Mouse (Mus musculus) kidney, adult 2 months (tissue): ENCODE results near the gene Zfp740.

ENCODE experiments used
- CTCF ChIP-seq: fragments of 200-500 bp; conservative IDR thresholded peaks from 2 replicates; pipeline ENCODE4 v1.5.1; 2011; ENCODE audit warnings: low read depth, mild to moderate bottlenecking, control low read depth, low read length, moderate library complexity, mixed read lengths; ENCODE audit not compliant: insufficient read depth, insufficient read length
- POLR2A ChIP-seq: fragments of 200-500 bp; IDR thresholded peaks from one replicate; pipeline ENCODE4 v1.6.1; 2011; ENCODE audit warnings: low read depth, low read length, control low read depth

DNA sequence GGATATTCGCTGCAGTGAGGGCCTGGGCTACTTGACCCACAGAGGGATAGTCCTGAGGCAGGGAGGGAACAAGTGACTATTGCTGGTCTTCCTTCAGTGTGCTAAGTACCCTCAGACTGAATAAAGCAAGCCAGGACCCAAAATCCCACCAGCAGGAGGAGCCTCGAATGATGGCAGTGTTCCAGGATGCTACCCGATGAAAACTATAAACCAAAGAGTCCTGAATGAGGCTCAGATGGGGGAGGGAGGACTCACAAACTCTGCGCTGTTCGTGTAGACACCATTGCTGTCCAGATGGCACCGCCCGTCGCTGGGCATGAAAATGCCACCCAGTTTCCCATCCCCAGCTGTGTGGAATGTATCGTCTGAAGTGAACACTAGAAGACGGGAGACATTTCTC, 19.3 kb downstream of the Zfp740 start:
- TF ChIP-seq CTCF: no peak
- no peak for TF ChIP-seq POLR2A
